21 mouse cellular contexts compared by ENCODE assay signal in the genomic region with DNA sequence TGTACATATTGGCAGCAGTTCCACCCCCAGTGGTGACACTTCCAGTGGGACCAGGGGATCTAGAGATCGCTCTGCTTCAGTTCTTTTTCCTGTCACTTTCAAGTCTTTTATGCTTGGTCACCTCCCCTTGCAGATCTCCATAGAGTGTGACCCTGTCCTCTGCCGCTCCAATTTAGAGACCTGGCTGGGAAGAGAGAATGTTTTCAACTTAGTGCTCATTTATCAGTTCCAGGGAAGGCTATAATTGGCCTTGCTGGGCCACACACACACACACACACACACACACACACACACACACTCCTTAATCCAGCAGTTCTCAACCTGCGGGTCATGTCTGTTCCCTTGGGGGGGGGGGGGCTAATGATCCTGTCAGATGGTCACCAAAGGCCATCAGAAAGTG.
DNase-seq lines count a peak whose midpoint lies in the region; ATAC-seq and TF ChIP-seq lines count a peak whose summit lies in the region.
"Had no signal": no experiment of that assay in that cellular context is flagged by ENCODE, and none has a peak within 500 bp of the region (broad histone marks: within the 10 kb centered on the region; RNA-seq: fewer than 3 reads in every experiment).

No protein-coding gene starts in this region.

- peaks cover 6% of the 10 kb centered on the region; the same call in 1 of the 2 replicates for H3K4me1 ChIP-seq in forebrain, embryonic 12.5 days
- H3K4me1 ChIP-seq in forebrain, embryonic 14.5 days (ENCODE audit: control insufficient read depth, insufficient read depth, low read length): no peaks in the 10 kb centered on the region
- H3K4me1 ChIP-seq in kidney, embryonic 16.5 days (ENCODE audit: insufficient read depth, low read length): peaks cover 10% of the 10 kb centered on the region; the same call in 1 of the 2 replicates
- H3K4me1 ChIP-seq: forebrain, embryonic 15.5 days had no signal

- no peak for TF ChIP-seq CTCF in brain, embryonic 14.5 days (IDR thresholded peaks at IDR 0.05; ENCODE audit: borderline replicate concordance, extremely low read depth, insufficient read depth, insufficient read length)

- no peak overlapping the region for H3K4me2 ChIP-seq in forebrain, embryonic 12.5 days
- no peak overlapping the region for H3K4me2 ChIP-seq in forebrain, embryonic 14.5 days (ENCODE audit: low read length)
- H3K4me2 ChIP-seq in kidney, embryonic 16.5 days (replicated peaks; ENCODE audit: low read depth, low read length): no peak overlapping the region
- H3K4me2 ChIP-seq: embryonic facial prominence, embryonic 12.5 days; forebrain, embryonic 15.5 days; hindbrain, embryonic 14.5 days had no signal

- H3K9me3 ChIP-seq in forebrain, embryonic 12.5 days: no peaks in the 10 kb centered on the region
- H3K9me3 ChIP-seq in forebrain, embryonic 14.5 days (replicated peaks; ENCODE audit: control insufficient read depth, low read length): no peaks in the 10 kb centered on the region
- H3K9me3 ChIP-seq in kidney, embryonic 16.5 days (ENCODE audit: low read length): no peaks in the 10 kb centered on the region
- H3K9me3 ChIP-seq: embryonic facial prominence, embryonic 12.5 days; forebrain, embryonic 15.5 days; G1E; heart, embryonic 10.5 days had no signal

- peak; percentile 23; the same call in 1 of the 2 replicates for ATAC-seq in forebrain, embryonic 12.5 days (ENCODE audit: low FRiP score)
- no peak for ATAC-seq in forebrain, embryonic 14.5 days
- ATAC-seq in kidney, embryonic 16.5 days (ENCODE audit: low FRiP score, low TSS enrichment): 0 out of 2 replicates have a peak, but pooled peaks have one; percentile 37
- ATAC-seq: CD4-positive, CD25-positive, alpha-beta regulatory T cell, adult 4 months; forebrain, embryonic 15.5 days had no signal

- H3K36me3 ChIP-seq in forebrain, embryonic 12.5 days (replicated peaks): no peaks in the 10 kb centered on the region
- no peaks in the 10 kb centered on the region for H3K36me3 ChIP-seq in forebrain, embryonic 14.5 days (ENCODE audit: control insufficient read depth, insufficient read depth, low read length)
- no peaks in the 10 kb centered on the region for H3K36me3 ChIP-seq in kidney, embryonic 16.5 days (ENCODE audit: insufficient read depth, low read length)
- H3K36me3 ChIP-seq: embryonic facial prominence, embryonic 12.5 days; forebrain, embryonic 15.5 days; G1E; heart, embryonic 10.5 days had no signal

- 30% methylated on average over 3 of the region's 3 CpGs for WGBS in forebrain, embryonic 12.5 days
- 4% methylated on average over 3 of the region's 3 CpGs for WGBS in forebrain, embryonic 14.5 days
- WGBS in kidney, embryonic 16.5 days: 28% methylated on average over 3 of the region's 3 CpGs

- H3K4me3 ChIP-seq in forebrain, embryonic 12.5 days (replicated peaks): no peak overlapping the region
- no peak overlapping the region for H3K4me3 ChIP-seq in forebrain, embryonic 14.5 days (ENCODE audit: low read depth, low read length)
- no peak overlapping the region for H3K4me3 ChIP-seq in kidney, embryonic 16.5 days (ENCODE audit: low read length)
- H3K4me3 ChIP-seq: embryonic facial prominence, embryonic 12.5 days; forebrain, embryonic 15.5 days; heart, embryonic 10.5 days had no signal

- H3K27me3 ChIP-seq in forebrain, embryonic 12.5 days: no peaks in the 10 kb centered on the region
- H3K27me3 ChIP-seq in forebrain, embryonic 14.5 days (replicated peaks; ENCODE audit: control insufficient read depth, insufficient read depth, low read length): no peaks in the 10 kb centered on the region
- H3K27me3 ChIP-seq in kidney, embryonic 16.5 days (ENCODE audit: insufficient read depth, low read length): no peaks in the 10 kb centered on the region
- H3K27me3 ChIP-seq: embryonic facial prominence, embryonic 12.5 days; forebrain, embryonic 15.5 days had no signal

- no peak for TF ChIP-seq POLR2A in brain, embryonic 14.5 days (IDR thresholded peaks at IDR 0.05; ENCODE audit: borderline replicate concordance, extremely low read depth, insufficient read depth, insufficient read length, poor library complexity, severe bottlenecking)

- H3K9ac ChIP-seq in forebrain, embryonic 12.5 days: no peak overlapping the region
- H3K9ac ChIP-seq in forebrain, embryonic 14.5 days (ENCODE audit: low read length): no peak overlapping the region
- no peak overlapping the region for H3K9ac ChIP-seq in kidney, embryonic 16.5 days (replicated peaks; ENCODE audit: low read length)
- H3K9ac ChIP-seq: embryonic facial prominence, embryonic 12.5 days; forebrain, embryonic 15.5 days; hindbrain, embryonic 14.5 days had no signal

- DNase-seq in forebrain, embryonic 14.5 days (ENCODE audit: low spot score): no peak
- DNase-seq in kidney, postnatal 4 days: no peak
- DNase-seq in brain, embryonic 14.5 days (ENCODE audit: low read depth): peak; percentile 37
- peak; percentile 74 for DNase-seq in retina, postnatal 1 day
- DNase-seq in adrenal gland, postnatal 10 days: no peak
- DNase-seq: adrenal gland, adult 8-10 months; B cell, adult 2 months; cerebellum, adult 11-12 months; cerebellum, adult 9-10 months; cerebellum, postnatal 25 days; gastrocnemius, postnatal 36 days; heart, adult 18-20 months; heart, postnatal 10 days had no signal

- H3K27ac ChIP-seq in forebrain, embryonic 12.5 days: no peak overlapping the region
- H3K27ac ChIP-seq in forebrain, embryonic 14.5 days (ENCODE audit: low read depth, low read length): no peak overlapping the region
- no peak overlapping the region for H3K27ac ChIP-seq in kidney, embryonic 16.5 days (ENCODE audit: low read length)
- H3K27ac ChIP-seq: embryonic facial prominence, embryonic 12.5 days; forebrain, embryonic 15.5 days; heart, embryonic 10.5 days had no signal

Comparison
In these comparisons a context has a peak if more than half of its experiments do, and no peak if none do; other contexts are left out.
1. DNase-seq: peak in brain, embryonic 14.5 days (single experiment) and retina, postnatal 1 day (single experiment); none in forebrain, embryonic 14.5 days (single experiment), kidney, postnatal 4 days (0 of 2) and adrenal gland, postnatal 10 days (single experiment).